Comparison of ENCODE assay signal across 8 mouse cellular contexts in the genomic region with DNA sequence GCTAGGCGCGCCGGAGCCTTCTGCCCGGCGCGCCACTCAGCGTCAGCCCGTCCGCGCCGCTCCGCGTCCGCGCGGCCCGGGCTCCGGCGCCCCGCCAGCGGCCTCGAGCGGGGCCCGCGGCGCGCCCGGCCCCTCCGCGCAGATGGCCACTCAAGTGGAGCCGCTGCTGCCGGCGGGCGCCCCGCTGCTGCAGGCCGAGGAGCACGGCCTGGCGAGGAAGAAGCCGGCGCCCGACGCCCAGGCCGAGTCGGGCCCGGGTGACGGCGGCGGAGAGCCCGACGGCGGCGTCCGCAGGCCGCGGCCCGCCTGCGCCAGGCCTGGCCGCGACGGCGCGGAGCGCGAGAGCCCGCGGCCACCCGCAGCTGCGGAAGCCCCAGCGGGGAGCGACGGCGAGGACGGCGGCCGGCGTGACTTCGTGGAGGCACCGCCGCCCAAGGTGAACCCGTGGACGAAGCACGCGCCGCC. TPM values are rescaled to one million over a fixed set of nuclear protein-coding genes. Genes with fewer than 3 reads are reported as not detected.
A peak's percentile ranks its signal among the peaks of the same experiment; 100 is the strongest.
DNase-seq lines count a peak whose midpoint lies in the region; ATAC-seq and TF ChIP-seq lines count a peak whose summit lies in the region.

A gene (plus strand): TSS at position 14 of the 465 bp plus-strand sequence.

- TF ChIP-seq EP300 in liver, postnatal 0 days (IDR thresholded peaks at IDR 0.05; ENCODE audit: low read depth): no peak

- DNase-seq in frontal cortex, adult 2 months (ENCODE audit: extremely low spot score in 1 of 2, low spot score in 1 of 2): no peak
- no peak for DNase-seq in frontal cortex, postnatal 10 days (ENCODE audit: low spot score in 2 of 2)
- peak; percentile 23 for DNase-seq in urinary bladder, postnatal 25 days (ENCODE audit: low spot score)
- DNase-seq in urinary bladder, postnatal 36 days (ENCODE audit: low spot score in 2 of 2): no peak
- peak; percentile 58 for DNase-seq in gastrocnemius, postnatal 10 days
- DNase-seq in liver, postnatal 0 days: no peak
- DNase-seq in natural killer cell, adult 2 months (ENCODE audit: low spot score in 2 of 2): no peak

- 1% methylated on average over 18 of the region's 84 CpGs for WGBS in liver, postnatal 0 days (ENCODE audit: insufficient replicate concordance)

- H3K36me3 ChIP-seq in liver, postnatal 0 days (replicated peaks; ENCODE audit: insufficient read depth, low read length): no peaks in the 10 kb centered on the region

- H3K27ac ChIP-seq in liver, postnatal 0 days (ENCODE audit: low read depth): peak within 1 kb of the TSS; percentile 94

- no peaks in the 10 kb centered on the region for H3K27me3 ChIP-seq in liver, postnatal 0 days (ENCODE audit: insufficient read depth, low read length)

- H3K9me3 ChIP-seq in liver, postnatal 0 days (ENCODE audit: low read length): no peaks in the 10 kb centered on the region

- peaks cover 32% of the 10 kb centered on the region for H3K4me1 ChIP-seq in liver, postnatal 0 days (ENCODE audit: insufficient read depth)

- H3K4me2 ChIP-seq in liver, postnatal 0 days (ENCODE audit: low read depth, low read length): peak within 1 kb of the TSS; percentile 85

- peak within 1 kb of the TSS; percentile 98 for H3K9ac ChIP-seq in liver, postnatal 0 days (replicated peaks)

- ATAC-seq in inflammation-experienced regulatory T-cells, adult 6 months: peak; percentile 16
- ATAC-seq in liver, postnatal 0 days: peak; percentile 55

- H3K4me3 ChIP-seq in liver, postnatal 0 days (ENCODE audit: low read depth, low read length): peak within 1 kb of the TSS; percentile 94

- no peak for TF ChIP-seq CTCF in liver, postnatal 0 days (IDR thresholded peaks at IDR 0.05; ENCODE audit: low read depth)

RNA-seq across cellular contexts. Expression of the gene that starts here (rescaled TPM):
- polyA plus RNA-seq in frontal cortex, adult 2 months (2012; rRNA removed): 45.6 and 47.8 TPM in 2 replicates
- total RNA-seq in gastrocnemius, postnatal 10 days (2021): 10 to 100 TPM; 78.2 to 88.3 TPM
- polyA plus RNA-seq in inflammation-experienced regulatory T-cells, adult 6 months (2017; shearing (Covaris generic)): 10 to 100 TPM; 21.0 to 29.3 (median 24.1) TPM
- 10.8 and 11.0 TPM in 2 replicates for polyA plus RNA-seq in liver, postnatal 0 days (2015; fragmentation: Nextera tagmentation; extraction: Ambion mirVana)

Comparison
In these comparisons a context has a peak if more than half of its experiments do, and no peak if none do; other contexts are left out.
1. DNase-seq: peak in urinary bladder, postnatal 25 days (single experiment) and gastrocnemius, postnatal 10 days (single experiment); none in frontal cortex, adult 2 months (0 of 2), frontal cortex, postnatal 10 days (0 of 2), urinary bladder, postnatal 36 days (0 of 2), liver, postnatal 0 days (single experiment) and natural killer cell, adult 2 months (0 of 2).